30 mouse cellular contexts compared by ENCODE assay signal in genomic region chr1:101166666-101167065, GRCm38 (mm10).
DNase-seq lines count a peak whose midpoint lies in the region; ATAC-seq lines count a peak whose summit lies in the region.
"Had no signal": no experiment of that assay in that cellular context is flagged by ENCODE, and none has a peak within 500 bp of the region (broad histone marks: within the 10 kb centered on the region; RNA-seq: fewer than 3 reads in every experiment).

No protein-coding gene starts in this region.

- no peaks in the 10 kb centered on the region for H3K9me3 ChIP-seq in intestine, embryonic 16.5 days (ENCODE audit: control insufficient read depth, low read length)
- H3K9me3 ChIP-seq in intestine, embryonic 15.5 days, result no peaks in the 10 kb centered on the region
- no peaks in the 10 kb centered on the region for H3K9me3 ChIP-seq in lung, embryonic 16.5 days (ENCODE audit: control insufficient read depth, low read length)
- H3K9me3 ChIP-seq: embryonic facial prominence, embryonic 15.5 days; hindbrain, embryonic 10.5 days; megakaryocyte, embryonic 14.5 days; midbrain, embryonic 12.5 days; neural tube, embryonic 12.5 days had no signal

- H3K27me3 ChIP-seq in intestine, embryonic 16.5 days (replicated peaks; ENCODE audit: control insufficient read depth, insufficient read depth, low read length), result no peaks in the 10 kb centered on the region
- no peaks in the 10 kb centered on the region for H3K27me3 ChIP-seq in intestine, embryonic 15.5 days (replicated peaks)
- H3K27me3 ChIP-seq in lung, embryonic 16.5 days (ENCODE audit: control insufficient read depth, insufficient read depth, low read depth, low read length), result no peaks in the 10 kb centered on the region
- H3K27me3 ChIP-seq: embryonic facial prominence, embryonic 15.5 days; heart, embryonic 13.5 days; liver, embryonic 15.5 days; megakaryocyte, embryonic 14.5 days; midbrain, embryonic 12.5 days; neural tube, embryonic 12.5 days had no signal

- H3K9ac ChIP-seq in intestine, embryonic 16.5 days (ENCODE audit: low read depth, low read length), result no peak overlapping the region
- H3K9ac ChIP-seq in intestine, embryonic 15.5 days, result no peak overlapping the region
- H3K9ac ChIP-seq in lung, embryonic 16.5 days (ENCODE audit: low read length), result no peak overlapping the region
- H3K9ac ChIP-seq: embryonic facial prominence, embryonic 15.5 days; heart, embryonic 13.5 days; liver, embryonic 15.5 days; midbrain, embryonic 12.5 days; neural tube, embryonic 12.5 days had no signal

- H3K4me3 ChIP-seq in intestine, embryonic 16.5 days (ENCODE audit: low read length), result no peak overlapping the region
- H3K4me3 ChIP-seq in intestine, embryonic 15.5 days (replicated peaks), result no peak overlapping the region
- H3K4me3 ChIP-seq in lung, embryonic 16.5 days (ENCODE audit: low read length), result no peak overlapping the region
- H3K4me3 ChIP-seq: embryonic facial prominence, embryonic 15.5 days; heart, embryonic 13.5 days; hindbrain, embryonic 10.5 days; liver, embryonic 15.5 days; megakaryocyte, embryonic 14.5 days; midbrain, embryonic 12.5 days; myocyte; neural tube, embryonic 12.5 days had no signal

- 60% methylated on average over 2 of the region's 2 CpGs for WGBS in intestine, embryonic 16.5 days
- 60% methylated on average over 2 of the region's 2 CpGs for WGBS in intestine, embryonic 15.5 days
- WGBS in lung, embryonic 16.5 days, result 54% methylated on average over 2 of the region's 2 CpGs

- no peaks in the 10 kb centered on the region for H3K36me3 ChIP-seq in intestine, embryonic 16.5 days (ENCODE audit: control insufficient read depth, insufficient read depth, low read length)
- no peaks in the 10 kb centered on the region for H3K36me3 ChIP-seq in intestine, embryonic 15.5 days
- H3K36me3 ChIP-seq in lung, embryonic 16.5 days (ENCODE audit: control insufficient read depth, insufficient read depth, low read length), result no peaks in the 10 kb centered on the region
- H3K36me3 ChIP-seq: embryonic facial prominence, embryonic 15.5 days; heart, embryonic 13.5 days; hindbrain, embryonic 10.5 days; liver, embryonic 15.5 days; midbrain, embryonic 12.5 days; neural tube, embryonic 12.5 days had no signal

- H3K4me2 ChIP-seq in intestine, embryonic 16.5 days (ENCODE audit: low read depth, low read length), result no peak overlapping the region
- H3K4me2 ChIP-seq in intestine, embryonic 15.5 days (replicated peaks), result no peak overlapping the region
- H3K4me2 ChIP-seq in lung, embryonic 16.5 days (ENCODE audit: low read depth, low read length), result no peak overlapping the region
- H3K4me2 ChIP-seq: embryonic facial prominence, embryonic 15.5 days; heart, embryonic 13.5 days; liver, embryonic 15.5 days; midbrain, embryonic 12.5 days; neural tube, embryonic 12.5 days had no signal

- intact Hi-C loops in gastrocnemius, postnatal 14 days (cut with DNase I; ENCODE audit: low total_unique reads), result no loop called here
- intact Hi-C loops in heart, postnatal 10 days (cut with DNase I), result no loop called here

- peak; percentile 18; the same call in 1 of the 2 replicates for ATAC-seq in intestine, embryonic 16.5 days
- ATAC-seq in intestine, embryonic 15.5 days, result no peak
- peak; percentile 75 for ATAC-seq in lung, embryonic 16.5 days (ENCODE audit: low read depth)
- ATAC-seq: activated CD4-positive, CD25-positive, alpha-beta regulatory T cell, adult 4 months; forebrain, embryonic 14.5 days; hindbrain, embryonic 16.5 days had no signal

- DNase-seq in lung, postnatal 4 days, result no peak
- DNase-seq in NIH3T3 (ENCODE audit: low read depth), result peak; percentile 2
- DNase-seq in gastrocnemius, postnatal 14 days, result no peak
- no peak for DNase-seq in heart, postnatal 10 days
- DNase-seq: adrenal gland, adult 2 months; adrenal gland, postnatal 36 days; cerebellum, adult 18-20 months; cerebellum, postnatal 10 days; gastrocnemius, postnatal 36 days; heart, postnatal 14 days; kidney, adult 9 months; kidney, postnatal 14 days; layer of hippocampus, adult 9-11 months; lung, postnatal 14 days; right cerebral cortex, postnatal 4 days; thymus, postnatal 14 days had no signal

- H3K27ac ChIP-seq in intestine, embryonic 16.5 days (ENCODE audit: low read length), result no peak overlapping the region
- H3K27ac ChIP-seq in intestine, embryonic 15.5 days, result no peak overlapping the region
- H3K27ac ChIP-seq in lung, embryonic 16.5 days (ENCODE audit: low read length), result no peak overlapping the region
- H3K27ac ChIP-seq: embryonic facial prominence, embryonic 15.5 days; heart, embryonic 13.5 days; hindbrain, embryonic 10.5 days; liver, embryonic 15.5 days; midbrain, embryonic 12.5 days; neural tube, embryonic 12.5 days had no signal

- H3K4me1 ChIP-seq in intestine, embryonic 16.5 days (ENCODE audit: control insufficient read depth, insufficient read depth, low read length), result no peaks in the 10 kb centered on the region
- H3K4me1 ChIP-seq in intestine, embryonic 15.5 days (replicated peaks), result no peaks in the 10 kb centered on the region
- no peaks in the 10 kb centered on the region for H3K4me1 ChIP-seq in lung, embryonic 16.5 days (replicated peaks; ENCODE audit: control insufficient read depth, insufficient read depth, low read length)
- H3K4me1 ChIP-seq: embryonic facial prominence, embryonic 15.5 days; heart, embryonic 13.5 days; hindbrain, embryonic 10.5 days; liver, embryonic 15.5 days; megakaryocyte, embryonic 14.5 days; midbrain, embryonic 12.5 days; neural tube, embryonic 12.5 days had no signal
